Mouse (Mus musculus): ENCODE results near the gene Olfr435. TPM values are rescaled to one million over a fixed set of nuclear protein-coding genes. Genes with fewer than 3 reads are reported as not detected.
"Not testable (repeated sequence)": the region's sequence is repeated elsewhere in the genome, so short reads cannot be mapped to it uniquely, and the experiment has no call there.

The Olfr435 gene
- polyA plus RNA-seq, 1 experiment: not detected

DNA sequence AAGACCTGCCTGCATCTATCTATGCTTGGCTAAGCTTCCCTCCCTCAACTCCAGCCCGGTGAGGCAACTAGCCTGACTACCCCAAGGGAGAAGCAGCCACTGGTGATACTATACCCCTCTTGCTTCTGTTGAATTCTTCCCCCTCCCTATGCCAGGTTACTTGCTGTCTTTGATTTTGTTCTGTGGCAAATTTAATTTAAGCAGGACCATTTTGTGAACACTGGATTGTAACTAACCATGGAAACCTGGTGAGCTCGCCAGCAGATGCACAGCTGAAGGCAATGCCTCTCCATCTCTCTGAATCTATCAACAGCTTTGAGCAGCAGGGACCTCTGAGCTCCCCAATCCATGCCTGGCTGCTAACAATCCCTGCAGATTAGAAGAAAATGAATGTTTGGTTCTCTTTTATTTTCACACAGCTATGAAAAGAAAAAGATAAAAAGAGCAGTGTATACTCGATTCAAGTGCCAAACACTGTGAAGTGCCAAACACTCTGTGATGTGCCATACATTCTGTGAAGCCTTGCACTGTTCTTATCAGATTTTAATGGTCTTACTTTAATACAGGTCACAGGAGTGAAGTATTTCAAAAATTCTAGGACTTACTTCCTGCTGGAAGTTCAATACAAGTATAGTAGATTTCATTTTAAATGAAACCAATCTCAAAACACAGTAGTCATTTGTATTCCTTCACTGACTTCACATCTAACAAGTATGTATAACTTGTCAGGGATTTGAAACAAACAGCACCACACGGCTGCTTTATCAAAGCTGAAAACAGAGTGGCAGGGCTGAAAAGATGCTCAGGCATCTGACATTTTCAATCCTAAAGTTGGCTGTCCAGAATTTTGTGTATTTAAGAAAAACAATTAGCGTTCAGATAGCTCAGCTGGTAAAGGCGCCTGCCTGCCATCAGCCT lies 18.1 kb upstream of the Olfr435 start:
- Histone ChIP-seq H3K4me1 (replicated peaks; ENCODE audit: control insufficient read depth, insufficient read depth, low read length) (no peaks in the 10 kb centered on the region), H3K27ac (ENCODE audit: control insufficient read depth, insufficient read depth, low read length) (no peak overlapping the region), H3K36me3 (ENCODE audit: control insufficient read depth, insufficient read depth, low read length) (no peaks in the 10 kb centered on the region), H3K4me3 (ENCODE audit: control insufficient read depth, insufficient read depth, low read length) (no peak overlapping the region), H3K27me3 (ENCODE audit: control insufficient read depth, insufficient read depth, low read length) (no peaks in the 10 kb centered on the region)
- DNase-seq: no peak
- no peak for TF ChIP-seq CTCF (IDR thresholded peaks at IDR 0.05; ENCODE audit: borderline replicate concordance, control insufficient read depth, extremely low read depth, insufficient read depth, low read length, poor library complexity)
- no peak for TF ChIP-seq POLR2A (IDR thresholded peaks at IDR 0.05; ENCODE audit: control insufficient read depth, extremely low read depth, insufficient read depth, low read length, poor library complexity)
- WGBS: 82% methylated on average over 6 of the region's 6 CpGs

DNA sequence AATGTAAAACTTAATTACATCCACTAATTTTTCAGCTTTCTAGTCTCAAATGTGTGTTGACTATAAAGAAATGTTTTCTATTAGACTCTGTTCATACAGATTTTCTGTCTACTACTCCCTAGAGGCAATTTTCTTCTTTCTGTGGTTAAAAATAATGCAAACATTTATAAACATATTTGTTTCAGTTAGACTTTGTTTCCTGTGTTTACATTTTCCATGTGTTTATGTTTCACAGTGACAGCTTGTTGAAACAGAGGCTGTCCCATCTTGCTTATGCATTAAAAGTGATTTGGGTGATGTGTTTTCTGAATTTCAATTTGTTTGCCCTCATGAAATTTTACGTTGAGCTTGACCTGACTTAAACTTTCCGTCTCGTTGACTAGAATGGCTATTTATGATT lies 6.0 kb upstream of the Olfr435 start:
- no peak overlapping the region for H3K4me3 ChIP-seq (ENCODE audit: control insufficient read depth, insufficient read depth, low read length)
- no peaks in the 10 kb centered on the region for H3K36me3 ChIP-seq (ENCODE audit: control insufficient read depth, insufficient read depth, low read length)
- 94% methylated on average over 3 of the region's 3 CpGs for WGBS
- no peaks in the 10 kb centered on the region for H3K27me3 ChIP-seq (ENCODE audit: control insufficient read depth, insufficient read depth, low read length)
- H3K27ac ChIP-seq (ENCODE audit: control insufficient read depth, insufficient read depth, low read length): no peak overlapping the region
- TF ChIP-seq CTCF (IDR thresholded peaks at IDR 0.05; ENCODE audit: borderline replicate concordance, control insufficient read depth, extremely low read depth, insufficient read depth, low read length, poor library complexity): no peak
- DNase-seq: no peak
- H3K4me1 ChIP-seq (replicated peaks; ENCODE audit: control insufficient read depth, insufficient read depth, low read length): no peaks in the 10 kb centered on the region

DNA sequence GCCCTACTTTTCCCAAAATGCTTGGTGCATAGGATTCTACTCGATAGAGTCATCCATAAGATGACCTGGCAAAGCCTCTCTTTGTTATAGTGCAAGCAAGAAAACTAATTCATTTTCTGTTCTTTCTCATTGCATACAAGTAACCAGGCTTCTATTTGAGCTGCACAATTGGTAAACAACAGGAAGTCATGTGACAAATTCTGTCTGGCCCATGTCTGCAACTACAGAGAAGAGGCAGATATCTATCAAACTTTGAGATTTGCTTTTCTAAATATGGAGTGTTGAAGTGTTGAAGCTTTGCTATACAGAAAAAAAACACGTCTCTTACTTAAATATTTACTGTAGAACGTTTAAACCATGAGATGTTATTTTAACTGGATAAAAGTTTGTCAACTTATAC lies 1.1 kb downstream of the Olfr435 start:
- H3K4me3 ChIP-seq (ENCODE audit: control insufficient read depth, insufficient read depth, low read length): no peak overlapping the region
- no peak for DNase-seq
- H3K36me3 ChIP-seq (ENCODE audit: control insufficient read depth, insufficient read depth, low read length): no peaks in the 10 kb centered on the region
- WGBS: 77% methylated on average over 3 of the region's 3 CpGs
- no peak overlapping the region for H3K27ac ChIP-seq (ENCODE audit: control insufficient read depth, insufficient read depth, low read length)
- no peaks in the 10 kb centered on the region for H3K4me1 ChIP-seq (replicated peaks; ENCODE audit: control insufficient read depth, insufficient read depth, low read length)
- no peak for TF ChIP-seq CTCF (IDR thresholded peaks at IDR 0.05; ENCODE audit: borderline replicate concordance, control insufficient read depth, extremely low read depth, insufficient read depth, low read length, poor library complexity)
- TF ChIP-seq POLR2A (IDR thresholded peaks at IDR 0.05; ENCODE audit: control insufficient read depth, extremely low read depth, insufficient read depth, low read length, poor library complexity): no peak
- no peaks in the 10 kb centered on the region for H3K27me3 ChIP-seq (ENCODE audit: control insufficient read depth, insufficient read depth, low read length)

DNA sequence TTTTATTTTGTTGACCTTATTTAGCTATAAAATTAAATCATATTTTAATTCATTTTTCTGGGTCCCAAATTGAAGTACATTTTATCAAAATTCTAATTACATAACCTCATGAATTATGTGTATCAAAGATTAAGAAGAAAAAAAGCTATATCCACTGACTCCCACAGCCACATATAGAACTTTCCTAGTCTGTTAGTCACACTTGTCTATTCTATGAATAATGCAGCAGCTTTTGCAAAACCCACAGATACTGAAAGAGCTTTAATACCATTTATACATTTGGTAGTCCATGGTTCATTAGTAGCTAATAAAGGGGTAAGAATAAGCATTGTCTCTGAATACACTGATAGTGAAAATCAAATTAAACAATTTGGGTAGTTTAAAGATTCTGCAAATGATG lies 5.8 kb downstream of the Olfr435 start:
- no peaks in the 10 kb centered on the region for H3K4me1 ChIP-seq (replicated peaks; ENCODE audit: control insufficient read depth, insufficient read depth, low read length)
- TF ChIP-seq POLR2A (IDR thresholded peaks at IDR 0.05; ENCODE audit: control insufficient read depth, extremely low read depth, insufficient read depth, low read length, poor library complexity) (no peak), CTCF (IDR thresholded peaks at IDR 0.05; ENCODE audit: borderline replicate concordance, control insufficient read depth, extremely low read depth, insufficient read depth, low read length, poor library complexity) (no peak)
- H3K27me3 ChIP-seq (ENCODE audit: control insufficient read depth, insufficient read depth, low read length): no peaks in the 10 kb centered on the region
- no peak overlapping the region for H3K4me3 ChIP-seq (ENCODE audit: control insufficient read depth, insufficient read depth, low read length)
- no peak overlapping the region for H3K27ac ChIP-seq (ENCODE audit: control insufficient read depth, insufficient read depth, low read length)
- no peak for DNase-seq
- no peaks in the 10 kb centered on the region for H3K36me3 ChIP-seq (ENCODE audit: control insufficient read depth, insufficient read depth, low read length)

DNA sequence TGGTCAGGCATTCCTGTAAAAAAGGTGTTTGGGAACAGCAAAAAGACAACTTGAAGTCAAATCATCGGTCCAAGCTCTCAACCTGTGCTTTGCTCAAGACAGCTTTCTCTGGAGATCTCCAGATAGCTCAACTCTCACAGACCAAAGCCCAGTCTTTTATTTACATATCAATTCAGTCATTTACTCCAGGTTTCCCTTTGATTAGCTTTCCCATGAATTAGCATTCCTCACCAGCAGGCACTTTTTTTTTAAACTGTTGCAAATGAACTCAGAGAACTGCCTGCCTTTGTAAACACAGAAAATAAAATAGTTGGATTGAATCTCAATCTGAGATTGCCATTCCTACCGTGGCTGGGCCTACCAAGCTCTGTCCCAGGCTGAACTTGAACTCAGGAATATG lies 8.4 kb downstream of the Olfr435 start:
- Histone ChIP-seq H3K27me3 (ENCODE audit: control insufficient read depth, insufficient read depth, low read length) (no peaks in the 10 kb centered on the region), H3K27ac (ENCODE audit: control insufficient read depth, insufficient read depth, low read length) (no peak overlapping the region), H3K36me3 (ENCODE audit: control insufficient read depth, insufficient read depth, low read length) (no peaks in the 10 kb centered on the region), H3K4me3 (ENCODE audit: control insufficient read depth, insufficient read depth, low read length) (no peak overlapping the region), H3K4me1 (replicated peaks; ENCODE audit: control insufficient read depth, insufficient read depth, low read length) (no peaks in the 10 kb centered on the region)
- no peak for DNase-seq
- TF ChIP-seq POLR2A (IDR thresholded peaks at IDR 0.05; ENCODE audit: control insufficient read depth, extremely low read depth, insufficient read depth, low read length, poor library complexity) (no peak), CTCF (IDR thresholded peaks at IDR 0.05; ENCODE audit: borderline replicate concordance, control insufficient read depth, extremely low read depth, insufficient read depth, low read length, poor library complexity) (no peak)
- 52% methylated on average over 2 of the region's 2 CpGs for WGBS

DNA sequence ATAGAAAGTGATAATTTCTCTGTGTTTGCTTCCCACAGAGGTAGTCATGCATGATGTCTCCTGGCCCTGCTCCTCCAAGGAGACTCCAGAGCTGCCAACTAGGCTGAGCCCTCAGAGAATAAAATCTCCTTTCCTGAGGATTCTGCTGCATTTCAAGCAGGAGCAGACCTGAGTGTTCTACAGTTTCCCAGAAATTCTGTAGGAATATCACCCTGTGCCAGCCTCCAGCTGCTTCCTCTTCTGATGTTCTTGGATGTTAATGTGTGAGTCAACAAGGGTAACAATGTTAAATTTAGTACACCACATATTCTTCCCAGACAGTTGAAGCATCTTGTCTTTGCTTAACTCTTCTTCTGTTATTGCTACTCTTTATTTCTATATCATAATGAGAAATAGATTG lies 15.9 kb downstream of the Olfr435 start, which contains the start of gene Olfr434:
Gene Olfr434, plus strand, starts transcription at position 149 of the 400 bp plus-strand sequence.
- H3K4me1 ChIP-seq (replicated peaks; ENCODE audit: control insufficient read depth, insufficient read depth, low read length); H3K27ac ChIP-seq (ENCODE audit: control insufficient read depth, insufficient read depth, low read length); H3K4me3 ChIP-seq (ENCODE audit: control insufficient read depth, insufficient read depth, low read length); H3K36me3 ChIP-seq (ENCODE audit: control insufficient read depth, insufficient read depth, low read length); H3K27me3 ChIP-seq (ENCODE audit: control insufficient read depth, insufficient read depth, low read length); DNase-seq: not testable (repeated sequence)

DNA sequence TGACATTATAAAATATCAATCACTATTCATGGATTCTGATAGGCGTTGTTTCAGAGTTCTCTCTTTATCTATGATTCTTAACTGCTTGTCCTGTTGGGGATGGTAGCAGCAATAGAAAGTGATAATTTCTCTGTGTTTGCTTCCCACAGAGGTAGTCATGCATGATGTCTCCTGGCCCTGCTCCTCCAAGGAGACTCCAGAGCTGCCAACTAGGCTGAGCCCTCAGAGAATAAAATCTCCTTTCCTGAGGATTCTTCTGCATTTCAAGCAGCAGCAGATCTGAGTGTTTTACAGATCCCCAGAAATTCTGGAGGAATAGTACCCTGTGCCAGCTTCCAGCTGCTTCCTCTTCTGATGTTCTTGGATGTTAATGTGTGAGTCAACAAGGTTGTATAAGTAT lies 34.3 kb downstream of the Olfr435 start, which contains the start of gene Olfr47:
Gene Olfr47, plus strand, starts transcription at position 275 of the 400 bp plus-strand sequence.
- not testable (repeated sequence) for DNase-seq
- WGBS: 98% methylated on average over 1 of the region's 1 CpGs

More for the DNA sequence above, 34.3 kb downstream of the Olfr435 start, which contains the start of gene Olfr47:
- not testable (repeated sequence) for H3K4me1 ChIP-seq (replicated peaks; ENCODE audit: control insufficient read depth, insufficient read depth, low read length); H3K36me3 ChIP-seq (ENCODE audit: control insufficient read depth, insufficient read depth, low read length); H3K27me3 ChIP-seq (ENCODE audit: control insufficient read depth, insufficient read depth, low read length); H3K27ac ChIP-seq (ENCODE audit: control insufficient read depth, insufficient read depth, low read length); H3K4me3 ChIP-seq (ENCODE audit: control insufficient read depth, insufficient read depth, low read length)

All from thymus, adult 2 months (tissue).